Mouse (Mus musculus): ENCODE data around the gene Polr2b. TPM values are rescaled to one million over a fixed set of nuclear protein-coding genes. Genes with fewer than 3 reads are reported as not detected.

The Polr2b gene
- polyA plus RNA-seq, 1 experiment from 2014 or later: 58.7 TPM

- 85% methylated on average over 8 of the region's 8 CpGs for WGBS
- no peak overlapping the region for H3K9ac ChIP-seq (replicated peaks; ENCODE audit: low read depth, low read length)
- no peaks in the 10 kb centered on the region for H3K4me1 ChIP-seq (ENCODE audit: control insufficient read depth, insufficient read depth, low read length)
- ATAC-seq (ENCODE audit: low read depth): no peak
- H3K27me3 ChIP-seq (ENCODE audit: control insufficient read depth, insufficient read depth, low read length): no peaks in the 10 kb centered on the region
- H3K9me3 ChIP-seq (ENCODE audit: control insufficient read depth, low read length): no peaks in the 10 kb centered on the region
- H3K36me3 ChIP-seq (ENCODE audit: control insufficient read depth, insufficient read depth, low read length): no peaks in the 10 kb centered on the region
- no peak overlapping the region for H3K4me2 ChIP-seq (ENCODE audit: low read depth, low read length)
- no peak overlapping the region for H3K27ac ChIP-seq (ENCODE audit: low read depth, low read length)
- no peak overlapping the region for H3K4me3 ChIP-seq (ENCODE audit: low read depth, low read length)
Measured at GRCm38 (mm10) chr5:77366313-77366712, 56.4 kb downstream of the Polr2b start.

- no peak overlapping the region for H3K4me3 ChIP-seq (ENCODE audit: low read depth, low read length)
- H3K4me1 ChIP-seq (ENCODE audit: control insufficient read depth, insufficient read depth, low read length): no peaks in the 10 kb centered on the region
- no peaks in the 10 kb centered on the region for H3K36me3 ChIP-seq (ENCODE audit: control insufficient read depth, insufficient read depth, low read length)
- no peak overlapping the region for H3K4me2 ChIP-seq (ENCODE audit: low read depth, low read length)
- no peak overlapping the region for H3K9ac ChIP-seq (replicated peaks; ENCODE audit: low read depth, low read length)
- 87% methylated on average over 1 of the region's 1 CpGs for WGBS
- H3K9me3 ChIP-seq (ENCODE audit: control insufficient read depth, low read length): no peaks in the 10 kb centered on the region
- H3K27ac ChIP-seq (ENCODE audit: low read depth, low read length): no peak overlapping the region
- no peaks in the 10 kb centered on the region for H3K27me3 ChIP-seq (ENCODE audit: control insufficient read depth, insufficient read depth, low read length)
- ATAC-seq (ENCODE audit: low read depth): no peak
Measured at GRCm38 (mm10) chr5:77367145-77367544, 57.2 kb downstream of the Polr2b start.

- Histone ChIP-seq H3K9ac (replicated peaks; ENCODE audit: low read depth, low read length) (no peak overlapping the region), H3K9me3 (ENCODE audit: control insufficient read depth, low read length) (no peaks in the 10 kb centered on the region), H3K4me1 (ENCODE audit: control insufficient read depth, insufficient read depth, low read length) (no peaks in the 10 kb centered on the region), H3K36me3 (ENCODE audit: control insufficient read depth, insufficient read depth, low read length) (no peaks in the 10 kb centered on the region), H3K27me3 (ENCODE audit: control insufficient read depth, insufficient read depth, low read length) (no peaks in the 10 kb centered on the region), H3K27ac (ENCODE audit: low read depth, low read length) (no peak overlapping the region), H3K4me2 (ENCODE audit: low read depth, low read length) (no peak overlapping the region), H3K4me3 (ENCODE audit: low read depth, low read length) (no peak overlapping the region)
- WGBS: 60% methylated on average over 12 of the region's 12 CpGs
- no peak for ATAC-seq (ENCODE audit: low read depth)
Measured at GRCm38 (mm10) chr5:77367682-77368081, 57.7 kb downstream of the Polr2b start.

GRCm38 (mm10) chr5:77368194-77368593 is 58.2 kb downstream of the Polr2b start:
- WGBS: 43% methylated on average over 7 of the region's 7 CpGs
- Histone ChIP-seq H3K36me3 (ENCODE audit: control insufficient read depth, insufficient read depth, low read length) (no peaks in the 10 kb centered on the region), H3K9ac (replicated peaks; ENCODE audit: low read depth, low read length) (no peak overlapping the region), H3K4me1 (ENCODE audit: control insufficient read depth, insufficient read depth, low read length) (no peaks in the 10 kb centered on the region), H3K9me3 (ENCODE audit: control insufficient read depth, low read length) (no peaks in the 10 kb centered on the region), H3K27me3 (ENCODE audit: control insufficient read depth, insufficient read depth, low read length) (no peaks in the 10 kb centered on the region), H3K4me2 (ENCODE audit: low read depth, low read length) (no peak overlapping the region), H3K4me3 (ENCODE audit: low read depth, low read length) (no peak overlapping the region), H3K27ac (ENCODE audit: low read depth, low read length) (no peak overlapping the region)
- ATAC-seq (ENCODE audit: low read depth): no peak

- Histone ChIP-seq H3K9ac (replicated peaks; ENCODE audit: low read depth, low read length) (no peak overlapping the region), H3K27ac (ENCODE audit: low read depth, low read length) (no peak overlapping the region), H3K4me1 (ENCODE audit: control insufficient read depth, insufficient read depth, low read length) (no peaks in the 10 kb centered on the region), H3K4me3 (ENCODE audit: low read depth, low read length) (no peak overlapping the region), H3K4me2 (ENCODE audit: low read depth, low read length) (no peak overlapping the region), H3K9me3 (ENCODE audit: control insufficient read depth, low read length) (no peaks in the 10 kb centered on the region), H3K27me3 (ENCODE audit: control insufficient read depth, insufficient read depth, low read length) (no peaks in the 10 kb centered on the region), H3K36me3 (ENCODE audit: control insufficient read depth, insufficient read depth, low read length) (no peaks in the 10 kb centered on the region)
- WGBS: 88% methylated on average over 5 of the region's 5 CpGs
- no peak for ATAC-seq (ENCODE audit: low read depth)
Measured at GRCm38 (mm10) chr5:77369394-77369793, 59.4 kb downstream of the Polr2b start.

- no peak overlapping the region for H3K27ac ChIP-seq (ENCODE audit: low read depth, low read length)
- no peaks in the 10 kb centered on the region for H3K4me1 ChIP-seq (ENCODE audit: control insufficient read depth, insufficient read depth, low read length)
Measured at GRCm38 (mm10) chr5:77370378-77370892, 60.5 kb downstream of the Polr2b start.

GRCm38 (mm10) chr5:77372242-77372641 is 62.3 kb downstream of the Polr2b start:
- no peak overlapping the region for H3K4me3 ChIP-seq (ENCODE audit: low read depth, low read length)
- WGBS: 81% methylated on average over 7 of the region's 7 CpGs
- H3K27ac ChIP-seq (ENCODE audit: low read depth, low read length): no peak overlapping the region
- H3K4me2 ChIP-seq (ENCODE audit: low read depth, low read length): no peak overlapping the region
- H3K9me3 ChIP-seq (ENCODE audit: control insufficient read depth, low read length): no peaks in the 10 kb centered on the region
- H3K27me3 ChIP-seq (ENCODE audit: control insufficient read depth, insufficient read depth, low read length): no peaks in the 10 kb centered on the region
- H3K36me3 ChIP-seq (ENCODE audit: control insufficient read depth, insufficient read depth, low read length): no peaks in the 10 kb centered on the region
- no peak overlapping the region for H3K9ac ChIP-seq (replicated peaks; ENCODE audit: low read depth, low read length)
- ATAC-seq (ENCODE audit: low read depth): no peak
- no peaks in the 10 kb centered on the region for H3K4me1 ChIP-seq (ENCODE audit: control insufficient read depth, insufficient read depth, low read length)

More at GRCm38 (mm10) chr5:77370378-77370892, 60.5 kb downstream of the Polr2b start:
- H3K9me3 ChIP-seq (ENCODE audit: control insufficient read depth, low read length): no peaks in the 10 kb centered on the region
- no peak overlapping the region for H3K4me3 ChIP-seq (ENCODE audit: low read depth, low read length)
- H3K4me2 ChIP-seq (ENCODE audit: low read depth, low read length): no peak overlapping the region
- 84% methylated on average over 5 of the region's 5 CpGs for WGBS
- no peaks in the 10 kb centered on the region for H3K27me3 ChIP-seq (ENCODE audit: control insufficient read depth, insufficient read depth, low read length)
- ATAC-seq (ENCODE audit: low read depth): no peak
- no peak overlapping the region for H3K9ac ChIP-seq (replicated peaks; ENCODE audit: low read depth, low read length)
- H3K36me3 ChIP-seq (ENCODE audit: control insufficient read depth, insufficient read depth, low read length): no peaks in the 10 kb centered on the region

GRCm38 (mm10) chr5:77372778-77373177 is 62.8 kb downstream of the Polr2b start:
- Histone ChIP-seq H3K4me3 (ENCODE audit: low read depth, low read length) (no peak overlapping the region), H3K9me3 (ENCODE audit: control insufficient read depth, low read length) (no peaks in the 10 kb centered on the region), H3K27ac (ENCODE audit: low read depth, low read length) (no peak overlapping the region), H3K36me3 (ENCODE audit: control insufficient read depth, insufficient read depth, low read length) (no peaks in the 10 kb centered on the region), H3K9ac (replicated peaks; ENCODE audit: low read depth, low read length) (no peak overlapping the region), H3K27me3 (ENCODE audit: control insufficient read depth, insufficient read depth, low read length) (no peaks in the 10 kb centered on the region), H3K4me2 (ENCODE audit: low read depth, low read length) (no peak overlapping the region), H3K4me1 (ENCODE audit: control insufficient read depth, insufficient read depth, low read length) (no peaks in the 10 kb centered on the region)
- WGBS: 66% methylated on average over 6 of the region's 6 CpGs
- no peak for ATAC-seq (ENCODE audit: low read depth)

GRCm38 (mm10) chr5:77374945-77375344 is 65.0 kb downstream of the Polr2b start:
- Histone ChIP-seq H3K4me2 (ENCODE audit: low read depth, low read length) (no peak overlapping the region), H3K9me3 (ENCODE audit: control insufficient read depth, low read length) (no peaks in the 10 kb centered on the region), H3K4me1 (ENCODE audit: control insufficient read depth, insufficient read depth, low read length) (no peaks in the 10 kb centered on the region), H3K9ac (replicated peaks; ENCODE audit: low read depth, low read length) (no peak overlapping the region), H3K27ac (ENCODE audit: low read depth, low read length) (no peak overlapping the region), H3K4me3 (ENCODE audit: low read depth, low read length) (no peak overlapping the region), H3K27me3 (ENCODE audit: control insufficient read depth, insufficient read depth, low read length) (no peaks in the 10 kb centered on the region), H3K36me3 (ENCODE audit: control insufficient read depth, insufficient read depth, low read length) (no peaks in the 10 kb centered on the region)
- no peak for ATAC-seq (ENCODE audit: low read depth)
- WGBS: 77% methylated on average over 3 of the region's 3 CpGs

Measured in neural tube, embryonic 14.5 days (tissue).